Mouse (Mus musculus) CD4-positive, CD25-positive, alpha-beta regulatory T cell, adult 4 months (primary cell): ENCODE results near the gene Tex2. TPM values are rescaled to one million over a fixed set of nuclear protein-coding genes. Genes with fewer than 3 reads are reported as not detected.

Source experiments
- ATAC-seq: one replicate; pipeline ENCODE4 v1.8.0; 2017
- polyA plus RNA-seq, 2 experiments: library from polyadenylated mRNA; unstranded; fragments of 100-300 nt; shearing (Covaris generic); gene quantifications; one replicate each; pipeline ENCODE4 v1.2.1; 2017

The Tex2 gene
- polyA plus RNA-seq, 2 experiments from 2014 or later = 27.1 to 28.7 TPM

DNA sequence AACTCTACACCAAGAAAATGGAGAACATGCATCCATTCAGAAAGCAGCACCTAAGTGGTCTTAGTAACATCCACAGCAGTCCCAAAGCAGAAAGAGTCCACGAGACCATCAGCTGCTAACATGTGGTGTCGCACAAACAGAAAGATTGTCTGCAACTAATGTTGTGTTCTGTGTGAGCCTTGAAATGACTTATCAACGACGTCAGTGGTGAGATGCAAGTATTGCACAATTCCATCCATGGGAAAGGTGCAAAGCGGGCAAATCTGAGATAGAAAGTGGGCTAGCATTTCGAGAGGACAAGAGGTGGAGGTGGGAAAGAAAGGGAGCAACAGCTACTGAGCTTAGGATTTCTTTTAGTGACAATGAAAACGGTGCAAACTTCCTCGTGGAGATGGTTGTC lies 130.4 kb downstream of the Tex2 start:
- ATAC-seq = no peak

DNA sequence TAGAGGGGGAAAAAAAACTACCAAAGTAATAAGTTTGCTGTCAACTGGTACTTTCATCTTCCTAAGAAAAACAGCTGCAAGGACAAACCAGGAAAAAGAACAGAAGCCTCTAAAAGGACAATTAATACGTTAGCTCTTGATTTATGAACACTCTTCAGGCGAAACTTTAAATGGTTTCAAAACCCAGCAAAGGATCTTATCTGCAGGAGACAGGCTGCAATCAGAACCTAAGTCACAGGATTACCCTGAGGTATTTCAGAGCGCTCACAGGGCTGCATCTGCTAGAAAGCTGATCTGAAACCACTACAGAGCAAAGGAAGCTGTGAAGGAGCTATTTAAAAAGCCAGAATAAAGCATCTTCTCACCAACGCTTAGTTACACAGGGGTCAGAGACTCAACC lies 131.6 kb downstream of the Tex2 start:
- ATAC-seq = no peak

GRCm38 (mm10) chr11:106480530-106480885 lies 132.7 kb downstream of the Tex2 start:
- no peak for ATAC-seq

DNA sequence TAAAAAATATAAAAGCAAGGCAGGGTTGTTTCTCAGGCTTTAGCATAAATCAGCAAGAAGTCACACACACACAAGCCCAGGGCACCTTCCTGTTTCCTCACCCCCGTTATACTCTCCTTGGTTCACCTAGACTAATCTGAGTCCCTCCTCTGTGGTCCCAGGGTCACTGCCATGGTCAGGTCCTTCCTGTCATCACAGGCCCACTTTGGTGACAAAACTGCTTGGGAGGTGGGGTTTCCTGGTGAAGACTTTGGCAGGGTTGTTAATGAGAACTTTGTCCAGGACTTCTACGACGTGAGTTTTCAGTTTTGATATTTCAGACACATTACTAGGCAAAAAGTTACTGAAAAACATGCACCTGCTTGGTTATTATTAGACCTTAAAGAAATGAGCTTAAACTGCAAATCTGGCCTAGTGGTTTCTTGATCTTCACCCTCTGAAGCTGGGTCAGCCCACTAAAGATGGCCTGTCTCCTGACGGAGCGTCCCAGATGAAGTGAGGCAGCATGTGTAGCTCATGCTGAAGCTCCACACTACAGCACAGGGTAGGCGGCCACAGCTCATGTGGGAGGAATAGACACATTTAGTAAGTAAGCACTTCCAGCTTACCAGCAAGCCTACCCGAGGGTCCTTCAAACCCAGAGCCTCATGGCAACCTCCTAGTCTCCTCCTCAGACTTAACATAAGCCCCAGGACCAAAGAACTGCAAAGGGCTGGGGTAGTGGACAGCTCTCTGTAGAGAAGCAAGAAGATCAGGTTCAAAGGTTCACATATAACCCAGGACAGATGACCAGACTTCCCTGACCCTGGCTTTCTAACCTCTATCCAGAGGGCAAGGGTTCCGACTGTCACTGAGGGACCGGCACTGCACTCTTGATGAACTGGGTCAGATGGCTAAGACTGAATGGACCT lies 133.3 kb downstream of the Tex2 start:
- ATAC-seq = no peak

- ATAC-seq = no peak
Measured at GRCm38 (mm10) chr11:106478745-106479144, 134.5 kb downstream of the Tex2 start.

DNA sequence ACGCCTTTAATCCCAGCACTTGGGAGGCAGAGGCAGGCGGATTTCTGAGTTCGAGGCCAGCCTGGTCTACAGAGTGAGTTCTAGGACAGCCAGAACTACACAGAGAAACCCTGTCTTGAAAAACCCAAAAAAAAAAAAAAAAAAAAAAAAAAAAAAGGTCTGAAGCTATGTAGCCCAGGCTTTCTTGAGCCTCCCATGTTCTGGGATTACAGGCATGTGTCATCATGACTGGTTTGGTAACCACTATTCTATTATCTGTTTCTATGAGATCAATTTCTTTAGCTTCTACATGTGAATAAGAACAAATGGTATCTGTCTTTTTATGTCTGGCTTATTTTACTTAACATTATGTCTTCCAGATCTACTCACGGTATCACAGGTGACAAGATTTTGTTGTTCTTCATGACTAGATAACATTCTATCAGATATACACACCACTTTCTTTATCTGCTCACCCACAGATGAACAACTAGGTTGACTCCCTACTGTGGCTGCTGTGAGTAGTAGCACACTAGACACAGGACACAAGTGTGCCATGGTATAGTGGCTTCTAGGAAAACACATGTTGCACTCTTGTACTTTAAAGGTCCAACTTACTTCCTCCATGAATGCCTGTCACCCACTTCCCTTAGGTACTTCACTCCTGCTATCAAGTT lies 135.6 kb downstream of the Tex2 start:
- ATAC-seq = no peak

GRCm38 (mm10) chr11:106475309-106475708 lies 137.9 kb downstream of the Tex2 start:
- ATAC-seq = no peak

DNA sequence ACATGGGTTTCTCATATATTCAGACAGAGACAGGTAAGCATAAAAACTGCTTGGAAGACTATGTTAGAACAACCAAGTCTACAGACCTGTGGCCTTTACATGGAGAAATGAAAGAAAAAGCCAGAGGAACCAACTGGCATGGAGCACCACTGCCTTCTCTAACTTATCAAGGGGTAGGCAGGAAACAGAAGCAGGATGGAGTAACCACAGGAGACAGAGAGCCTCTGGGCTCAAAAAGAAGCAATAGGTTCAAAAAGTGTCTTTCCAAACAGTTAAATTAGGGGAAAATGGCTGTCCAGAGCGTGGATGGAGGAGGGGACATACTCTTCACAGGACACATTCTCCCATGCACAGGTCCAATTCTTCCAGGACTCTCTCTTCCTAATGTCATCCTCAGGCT lies 141.6 kb downstream of the Tex2 start:
- no peak for ATAC-seq

DNA sequence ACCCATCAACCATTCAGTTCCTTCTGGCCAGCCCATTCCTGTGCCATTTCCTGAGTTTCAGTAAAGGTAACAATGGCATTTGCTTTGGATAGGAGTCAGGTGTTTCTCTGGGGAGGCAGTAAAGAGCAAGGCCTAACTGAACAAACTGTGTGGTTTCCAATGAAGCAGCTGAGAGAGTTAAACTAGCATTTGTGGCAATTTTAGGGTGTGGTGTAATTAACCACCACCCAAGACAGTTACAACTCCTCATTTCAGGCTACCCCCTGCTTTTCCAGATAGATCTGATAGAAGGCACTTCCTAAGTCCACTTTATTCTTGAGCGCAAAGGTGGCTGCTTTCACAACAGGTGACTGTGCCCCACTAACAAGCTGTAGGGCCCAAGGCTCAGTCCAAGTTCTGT lies 144.7 kb downstream of the Tex2 start:
- no peak for ATAC-seq

DNA sequence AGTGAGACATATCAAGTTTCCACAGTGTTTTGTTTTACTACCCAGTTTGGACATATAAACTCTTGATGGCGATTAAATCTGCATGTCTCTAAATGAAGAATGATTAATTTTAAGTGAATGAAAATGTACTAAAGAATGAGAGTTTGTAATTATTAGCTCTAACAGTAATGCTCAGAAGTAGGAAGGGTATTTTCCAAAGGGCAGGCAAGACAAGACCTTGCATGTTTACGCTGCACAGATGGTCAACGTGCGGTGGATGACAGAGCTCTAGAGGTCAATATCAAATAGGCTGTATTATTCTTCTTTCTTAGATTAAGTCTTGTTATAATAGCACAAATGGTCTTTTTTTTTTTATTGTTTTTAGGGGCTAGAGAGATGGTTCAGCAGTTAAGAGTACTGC lies 147.3 kb downstream of the Tex2 start:
- no peak for ATAC-seq

GRCm38 (mm10) chr11:106465545-106465903 lies 147.7 kb downstream of the Tex2 start:
- no peak for ATAC-seq

DNA sequence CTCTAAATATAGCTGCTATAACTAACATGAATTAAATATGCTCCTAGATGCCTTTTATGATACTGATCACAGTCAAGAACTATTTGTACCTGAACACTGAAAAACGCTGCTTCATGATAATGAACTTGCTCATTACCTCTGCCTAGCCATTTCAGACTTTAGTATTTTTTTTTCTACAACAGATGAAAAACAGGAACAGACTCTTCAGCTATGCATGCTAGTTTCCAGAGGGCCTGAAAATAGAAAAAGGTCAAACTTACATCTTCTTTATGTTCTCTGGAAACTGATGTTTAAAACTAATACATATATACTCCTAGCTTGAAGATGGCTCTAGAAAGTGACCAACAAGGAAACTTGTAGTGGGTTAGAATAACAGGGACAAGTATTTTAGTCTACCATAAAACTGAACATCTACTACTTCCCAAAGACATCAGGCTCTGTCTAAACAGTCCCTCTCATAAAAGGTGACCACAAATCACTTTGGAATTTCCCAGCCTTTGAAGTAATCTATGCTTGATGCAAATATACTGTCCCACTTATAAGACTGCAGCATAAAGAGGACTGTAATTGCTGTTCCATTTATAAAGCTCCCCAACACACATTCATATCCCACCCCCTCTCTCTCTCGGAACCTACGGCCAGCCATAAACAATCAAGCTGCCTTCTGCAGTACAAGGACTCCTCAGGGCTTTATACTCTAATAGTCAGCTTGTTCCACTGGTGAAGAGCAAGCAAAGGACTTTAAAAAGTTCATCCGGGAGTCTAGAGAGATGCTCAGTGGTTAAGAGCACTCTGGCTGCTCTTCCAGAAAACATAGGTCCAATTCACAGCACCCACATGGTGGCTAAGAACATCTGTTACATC lies 148.3 kb downstream of the Tex2 start:
- no peak for ATAC-seq

- ATAC-seq = no peak
Measured at GRCm38 (mm10) chr11:106463845-106464244, 149.4 kb downstream of the Tex2 start.

- no peak for ATAC-seq
Measured at GRCm38 (mm10) chr11:106462309-106462708, 150.9 kb downstream of the Tex2 start.

DNA sequence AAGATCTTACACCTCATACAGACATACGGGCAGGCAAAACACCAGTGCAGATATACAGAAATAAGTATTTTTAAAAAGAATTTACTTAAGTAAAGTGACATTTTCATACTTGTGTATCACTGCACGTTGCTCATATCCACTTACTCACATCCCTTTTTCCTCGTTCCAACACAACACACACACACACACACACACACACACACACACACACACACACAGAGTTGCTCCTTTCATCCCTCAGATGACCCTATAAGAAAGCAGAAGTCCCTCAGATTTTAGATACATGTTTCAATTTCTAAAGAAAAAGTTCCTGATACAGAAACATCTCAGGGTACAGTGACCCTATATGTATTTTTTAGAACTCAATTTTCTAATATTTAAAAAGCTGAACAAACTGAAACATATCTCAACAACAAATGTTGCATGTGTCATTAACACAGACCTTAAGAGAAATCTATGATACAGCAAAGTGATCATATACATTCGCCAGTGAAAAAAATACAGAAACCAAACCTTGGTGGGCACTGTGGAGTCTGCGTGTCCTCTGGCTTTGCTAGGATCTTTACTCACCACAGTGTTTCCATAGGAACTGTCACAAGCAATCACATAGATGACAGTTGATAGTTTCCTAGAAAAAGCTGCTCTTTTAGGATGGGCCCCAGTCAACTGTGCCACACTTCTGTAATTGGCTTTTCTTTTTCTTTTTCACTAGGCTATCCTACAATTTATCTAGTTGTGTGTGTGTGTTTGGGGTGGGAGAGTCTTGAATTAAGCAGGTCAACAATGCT lies 151.9 kb downstream of the Tex2 start:
- no peak for ATAC-seq

- ATAC-seq = no peak
Measured at GRCm38 (mm10) chr11:106460671-106461070, 152.6 kb downstream of the Tex2 start.

DNA sequence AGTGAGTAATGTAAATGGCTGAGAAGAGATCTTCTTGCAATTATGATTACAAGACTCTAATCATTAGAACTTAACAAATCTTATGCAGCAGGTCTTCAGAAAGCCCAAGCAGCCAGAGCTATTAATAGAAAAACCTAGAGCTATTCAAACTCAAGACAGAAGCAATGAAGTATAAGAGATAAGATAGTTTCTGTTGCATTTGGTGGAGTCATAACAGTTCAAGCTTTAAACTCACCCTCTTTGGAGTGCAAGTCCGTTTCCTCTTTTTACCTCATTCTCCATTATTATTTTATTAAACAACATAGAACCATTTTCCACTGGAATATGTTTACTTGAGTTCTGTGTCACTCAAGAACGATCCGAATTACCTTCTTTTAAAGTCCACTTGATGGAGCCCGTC lies 154.7 kb downstream of the Tex2 start:
- no peak for ATAC-seq

Other genes with a start within 250 kb of the Tex2 start
- under 1 TPM in 1 of 2 experiments, not detected in 1; 0.43 TPM for gene Prr29, start 248.0 kb downstream of the Tex2 start, polyA plus RNA-seq
- 100 to 1,000 TPM; 132 to 138 TPM for gene Icam2, start 225.3 kb downstream of the Tex2 start, polyA plus RNA-seq
- 1 to 10 TPM; 1.3 to 2.3 TPM for gene Ern1, start 125.6 kb downstream of the Tex2 start, polyA plus RNA-seq
- 100 to 1,000 TPM; 116 to 166 TPM for gene Pecam1, start 137.2 kb upstream of the Tex2 start, polyA plus RNA-seq
- 10 to 100 TPM in 1 of 2 experiments, 1 to 10 TPM in 1; 9.7 to 14.3 TPM for gene Milr1, start 137.8 kb upstream of the Tex2 start, polyA plus RNA-seq
- gene Polg2, start 166.1 kb upstream of the Tex2 start, polyA plus RNA-seq = 10 to 100 TPM; 15.0 to 15.3 TPM
- 100 to 1,000 TPM; 471 to 562 TPM for gene Ddx5, start 175.8 kb upstream of the Tex2 start, polyA plus RNA-seq
- gene Cep95, start 175.8 kb upstream of the Tex2 start, polyA plus RNA-seq = 10 to 100 TPM; 36.7 to 48.9 TPM